Mouse (Mus musculus) testis, postnatal 10 days (tissue): ENCODE measurements around the gene Etv3.

Experiments used
- DNase-seq: peaks from one replicate; pipeline ENCODE4 v3.0.0; 2021; ENCODE audit warnings: low spot score

Etv3 gene

DNA sequence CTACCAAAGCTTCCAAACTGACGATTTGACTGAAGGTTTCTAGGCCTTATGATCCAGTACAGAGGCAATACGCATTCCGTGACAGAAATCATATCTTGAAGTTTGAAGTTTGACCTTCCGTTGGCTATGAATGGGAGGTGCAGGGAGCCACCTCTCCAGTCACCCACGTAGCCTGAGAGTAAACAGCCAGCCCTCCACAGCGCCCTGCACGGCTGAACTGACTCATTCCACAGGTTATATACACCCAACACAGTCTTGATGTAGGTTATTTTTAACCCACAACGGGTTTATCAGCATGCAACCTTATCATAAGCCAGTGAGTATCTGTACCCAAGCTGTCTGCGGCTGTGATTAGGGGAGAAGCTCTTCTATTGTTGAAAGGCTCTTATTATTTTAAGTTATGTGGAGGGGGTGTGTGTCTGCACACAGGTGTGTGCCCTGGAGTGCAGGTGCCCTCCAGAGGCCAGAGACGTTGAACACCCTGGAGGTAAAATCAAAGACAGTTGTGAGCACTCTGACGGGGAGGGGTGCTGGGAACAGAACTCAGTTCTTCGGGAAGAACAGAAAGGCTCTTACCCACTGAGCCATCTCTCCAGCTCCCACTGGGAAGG is 31.6 kb downstream of the Etv3 start:
- no peak for DNase-seq

DNA sequence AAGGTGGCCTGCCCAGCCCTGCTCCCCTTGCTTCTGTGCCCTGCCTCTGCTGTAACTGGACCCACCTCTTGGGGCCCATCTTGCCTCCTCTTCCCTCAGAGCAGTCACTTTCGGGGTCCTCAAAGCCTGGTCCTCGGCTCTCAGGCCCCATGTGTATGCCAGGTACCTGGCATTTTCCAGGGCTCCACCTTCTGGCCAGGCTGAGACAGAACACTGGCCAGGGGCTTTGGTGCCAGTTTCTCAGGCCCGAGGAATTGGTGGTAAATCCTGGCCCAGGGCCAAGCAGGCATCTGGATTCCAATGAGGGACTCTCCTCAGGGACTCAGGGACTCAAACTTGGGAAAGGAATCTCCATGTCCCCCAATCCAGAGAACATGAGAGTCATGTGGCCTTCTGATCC is 34.9 kb downstream of the Etv3 start:
- peak; percentile 61 for DNase-seq

DNA sequence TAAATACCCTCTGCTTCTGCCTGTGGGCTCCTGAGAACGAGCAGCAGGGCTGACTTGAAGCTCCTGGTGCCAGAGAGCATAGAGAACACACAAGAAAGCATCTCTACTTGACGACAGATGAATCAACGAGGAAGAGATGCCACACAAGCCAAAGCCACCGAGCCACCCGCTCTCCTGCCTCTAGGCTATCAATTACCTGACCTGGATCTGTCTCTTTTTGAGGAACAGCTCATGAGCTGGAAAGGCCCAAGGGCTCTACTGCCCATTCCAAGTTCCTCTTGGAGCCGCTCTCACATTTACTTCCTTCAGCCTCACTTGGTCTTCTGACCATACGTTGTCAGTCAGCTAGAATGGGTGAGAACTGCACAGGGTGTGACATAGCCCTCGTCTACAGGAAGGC is 36.2 kb downstream of the Etv3 start:
- DNase-seq = no peak

DNA sequence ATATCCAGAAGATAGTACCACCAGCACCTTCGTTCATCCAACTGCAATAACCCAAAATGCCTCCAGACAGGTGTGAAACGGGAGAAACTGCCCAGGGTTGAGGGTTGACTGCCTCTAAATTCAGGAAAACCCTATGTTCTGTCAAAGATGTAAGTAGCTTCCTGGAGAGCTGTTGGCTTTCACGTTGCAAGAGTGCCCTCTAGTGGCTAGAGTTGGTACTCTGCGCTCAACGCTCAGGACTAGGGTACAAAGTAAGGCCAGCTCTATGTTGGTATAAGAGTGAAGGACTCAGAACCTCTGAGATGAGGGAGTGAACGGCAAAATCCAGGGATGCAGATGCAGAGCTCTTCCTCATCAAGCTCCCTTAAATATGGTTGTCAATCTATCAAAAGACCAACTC is 37.2 kb downstream of the Etv3 start:
- DNase-seq = peak; percentile 91

DNA sequence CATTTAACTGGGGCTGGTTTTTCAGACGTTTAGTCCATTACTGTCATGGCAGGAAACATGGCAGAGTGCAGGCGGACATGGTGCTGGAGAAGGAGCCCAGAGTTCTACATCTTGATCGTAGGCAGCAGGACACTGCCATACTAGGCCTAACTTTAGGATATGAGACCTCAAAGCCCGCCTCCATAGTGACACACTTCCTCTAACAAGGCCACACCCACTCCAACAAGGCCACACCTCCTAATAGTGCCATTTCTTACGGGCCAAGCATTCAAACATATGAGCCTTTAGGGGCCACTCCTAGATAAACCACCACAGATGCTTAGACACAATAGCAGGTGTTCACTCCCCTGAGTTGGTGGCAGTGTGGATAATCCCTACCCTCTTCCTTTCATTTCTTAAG is 38.3 kb downstream of the Etv3 start:
- DNase-seq = no peak

DNA sequence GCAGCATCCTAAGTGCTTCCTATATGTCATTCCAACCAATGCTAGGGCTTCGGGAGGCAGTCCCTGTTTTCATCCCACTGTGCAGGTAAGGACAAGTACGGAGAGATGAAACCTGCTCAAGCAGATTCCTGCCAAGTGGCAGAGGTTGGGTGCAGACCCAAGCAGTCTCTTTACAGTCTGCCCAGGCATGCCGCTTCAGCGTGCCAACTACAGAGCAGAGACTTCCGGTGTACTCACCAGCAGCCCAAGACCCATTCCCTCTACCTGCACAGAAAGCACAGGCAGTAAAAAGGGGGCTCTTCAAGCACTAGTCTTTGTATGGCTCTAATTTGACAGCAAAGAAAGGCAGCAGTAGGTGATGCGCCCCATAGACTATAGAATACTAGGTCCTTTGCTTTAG is 40.4 kb downstream of the Etv3 start:
- no peak for DNase-seq

DNA sequence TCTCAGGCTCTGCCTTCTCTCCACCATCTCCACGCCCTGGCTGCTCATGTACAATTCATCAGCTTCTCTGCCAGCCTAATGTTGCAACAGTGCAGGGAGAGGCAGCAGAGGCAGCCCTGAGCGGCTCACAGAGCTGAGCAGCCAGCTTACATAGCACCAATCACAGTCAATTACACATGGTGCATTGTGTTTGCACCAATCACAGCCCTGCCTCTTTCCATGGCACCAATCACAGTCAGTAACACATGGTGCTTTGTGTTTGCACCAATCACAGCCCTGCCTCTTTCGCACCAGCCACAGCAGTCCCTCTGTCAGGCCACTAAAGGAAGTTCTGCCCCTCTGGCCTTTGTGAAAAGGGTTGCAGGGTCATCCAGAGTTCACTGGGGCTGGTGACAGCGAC is 40.9 kb downstream of the Etv3 start:
- no peak for DNase-seq

DNA sequence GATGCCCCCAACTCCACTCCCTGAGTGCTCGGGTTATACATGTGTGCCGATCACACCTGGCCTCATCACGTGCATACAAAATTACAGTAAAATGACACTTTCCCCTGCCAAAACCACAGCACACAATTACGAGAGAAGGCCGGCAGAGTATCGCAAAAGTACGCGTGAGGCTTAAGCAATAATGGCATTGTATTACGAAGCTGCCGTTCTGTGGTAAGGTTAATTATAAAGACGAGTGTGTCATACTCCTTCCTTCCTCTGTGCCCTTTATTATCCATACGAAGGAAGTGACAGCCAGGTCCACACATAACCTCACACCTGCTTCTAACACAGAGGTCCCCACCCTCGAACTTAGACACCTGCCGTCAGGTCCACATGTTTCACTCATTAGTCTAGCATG is 42.3 kb downstream of the Etv3 start:
- DNase-seq = no peak

DNA sequence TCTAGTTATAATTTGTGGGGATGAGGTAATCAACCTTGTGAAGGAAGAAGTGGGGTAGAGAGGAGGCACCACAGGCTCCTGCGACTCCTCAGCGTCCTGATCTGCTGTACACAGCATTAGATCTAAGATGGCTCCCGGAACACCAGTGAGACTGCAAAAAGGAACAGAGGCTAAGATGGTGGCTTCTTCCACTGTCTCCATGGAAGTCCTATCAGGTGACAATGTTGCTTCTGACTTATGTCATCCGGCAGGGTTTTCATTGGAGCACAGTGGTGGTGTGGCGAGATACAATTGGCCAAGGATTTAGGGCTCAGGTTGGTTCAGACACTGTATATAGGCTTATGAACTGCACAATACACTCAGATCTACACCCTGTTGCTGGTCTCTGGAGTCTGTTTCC is 43.5 kb downstream of the Etv3 start:
- DNase-seq = no peak

DNA sequence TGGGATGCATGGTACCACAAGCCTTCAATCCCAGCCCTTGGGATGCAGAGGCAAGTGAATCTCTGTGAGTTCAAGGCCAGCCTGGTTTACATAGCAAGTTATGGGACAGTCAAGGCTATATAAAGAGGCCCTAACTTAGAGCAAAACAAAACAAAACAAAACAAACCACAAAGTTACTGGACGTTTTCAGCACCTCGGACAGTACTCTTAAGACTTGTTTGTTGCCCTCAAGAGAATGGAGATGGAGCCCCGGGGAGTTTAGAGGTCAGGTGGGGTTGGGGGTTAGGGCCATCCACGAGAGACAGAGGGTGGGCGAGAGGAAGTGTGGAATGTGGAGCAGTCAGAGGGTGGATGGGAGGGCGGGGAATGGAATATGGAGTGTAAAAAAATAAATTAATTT is 50.6 kb downstream of the Etv3 start:
- no peak for DNase-seq

DNA sequence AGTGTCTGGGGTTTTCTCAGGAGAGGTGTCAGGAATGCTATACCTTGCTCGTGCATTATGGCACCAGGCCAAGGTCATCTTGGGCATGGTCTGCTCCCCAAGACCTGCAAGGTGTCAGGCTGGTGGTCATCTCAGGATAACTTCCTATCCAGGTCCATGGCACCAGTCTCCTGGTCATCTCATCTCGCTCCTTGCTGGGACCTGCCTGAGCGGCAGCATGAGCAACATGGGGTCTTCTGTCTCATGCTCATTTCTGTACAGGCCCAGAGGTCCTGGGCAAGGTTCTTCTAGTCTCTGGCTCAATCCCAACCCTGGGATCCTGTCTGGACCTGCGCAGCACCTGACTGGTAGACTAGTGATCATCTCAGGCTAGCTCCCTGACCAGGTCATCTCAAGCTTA is 57.1 kb downstream of the Etv3 start:
- no peak for DNase-seq
